Mouse (Mus musculus) megakaryocyte, embryonic 14.5 days (primary cell): ENCODE data around the gene Eid2.
"Not testable (repeated sequence)": the region's sequence is repeated elsewhere in the genome, so short reads cannot be mapped to it uniquely, and the experiment has no call there.

Experiments
- FLI1 ChIP-seq: IDR thresholded peaks from 2 replicates; pipeline ENCODE4 v1.6.1; 2012; ENCODE audit warnings: low read length, inconsistent platforms, mixed read lengths
- GATA1 ChIP-seq: IDR thresholded peaks from 3 replicates; pipeline ENCODE4 v1.6.1; 2012; ENCODE audit warnings: mixed read lengths, low read length, inconsistent platforms, borderline replicate concordance

DNA sequence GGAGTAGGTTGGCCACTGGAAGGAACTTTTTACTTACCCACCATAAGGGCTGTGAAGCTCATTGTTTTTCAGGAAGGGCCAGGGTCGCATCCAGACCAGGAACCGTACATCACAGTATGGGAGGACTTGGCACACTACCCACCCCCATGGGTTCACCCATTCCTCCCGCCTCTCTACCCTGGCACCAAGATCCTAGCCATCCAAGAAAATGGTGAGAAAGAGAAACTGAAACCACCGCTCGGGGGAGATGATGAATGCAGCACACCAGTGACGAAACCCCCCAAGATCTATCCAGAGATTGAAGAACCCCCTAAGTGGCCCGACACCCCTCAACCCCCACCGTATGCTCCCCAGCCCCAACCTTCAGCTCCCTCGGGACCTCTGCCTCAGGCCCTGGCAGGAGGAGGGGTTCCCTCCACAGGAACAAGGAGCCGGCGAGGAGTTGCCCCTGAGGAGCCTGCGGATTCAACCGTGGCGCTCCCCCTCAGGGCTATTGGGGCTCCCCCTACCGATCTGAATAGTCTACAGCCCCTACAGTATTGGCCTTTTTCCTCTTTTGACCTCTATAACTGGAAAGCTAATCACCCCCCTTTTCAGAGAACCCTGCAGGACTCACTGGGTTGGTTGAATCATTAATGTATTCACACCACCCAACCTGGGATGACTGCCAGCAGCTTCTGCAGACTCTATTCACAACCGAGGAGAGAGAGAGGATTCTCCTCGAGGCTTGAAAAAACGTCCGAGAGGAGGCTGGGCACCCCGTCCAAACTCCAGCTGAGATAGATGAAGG, 48.5 kb upstream of the Eid2 start:
- not testable (repeated sequence) for TF ChIP-seq GATA1, FLI1
